Mouse (Mus musculus) testis, adult 2 months (tissue): ENCODE data around the gene Gm43552.

Experiments used
- CTCF ChIP-seq: fragments of 200-500 bp; IDR thresholded peaks from 2 replicates; pipeline ENCODE4 v1.5.1; 2012; ENCODE audit warnings: low read depth, mild to moderate bottlenecking, inconsistent platforms, low read length, moderate library complexity; ENCODE audit not compliant: control insufficient read depth, insufficient read depth, insufficient replicate concordance
- POLR2A ChIP-seq: fragments of 200-500 bp; IDR thresholded peaks from 2 replicates; pipeline ENCODE4 v1.6.1; 2012; ENCODE audit warnings: low read depth, mild to moderate bottlenecking, inconsistent platforms, low read length, moderate library complexity; ENCODE audit not compliant: control insufficient read depth

DNA sequence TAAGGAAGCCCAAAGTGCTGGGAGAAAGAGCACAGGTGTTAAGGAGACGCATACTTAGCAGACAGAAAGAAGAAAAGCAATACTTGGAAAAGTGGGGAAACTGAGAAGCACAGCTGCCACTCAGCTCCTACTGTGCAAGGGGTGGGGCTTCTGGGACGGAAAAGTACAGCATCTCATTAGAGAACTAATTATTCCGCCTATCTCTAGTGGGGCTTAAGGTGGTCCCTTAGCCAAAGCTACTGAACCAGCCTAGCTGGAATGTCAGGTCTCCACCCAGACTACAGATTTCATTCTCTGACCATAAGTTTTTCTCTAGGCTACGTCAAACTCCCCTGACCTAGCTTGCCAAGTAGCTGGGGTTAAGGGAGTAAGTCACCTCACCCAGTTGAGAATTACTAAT lies 41.9 kb upstream of the Gm43552 start:
- TF ChIP-seq CTCF = no peak
- TF ChIP-seq POLR2A = no peak
